Mouse (Mus musculus): ENCODE measurements around the gene Jagn1.

The Jagn1 gene

DNA sequence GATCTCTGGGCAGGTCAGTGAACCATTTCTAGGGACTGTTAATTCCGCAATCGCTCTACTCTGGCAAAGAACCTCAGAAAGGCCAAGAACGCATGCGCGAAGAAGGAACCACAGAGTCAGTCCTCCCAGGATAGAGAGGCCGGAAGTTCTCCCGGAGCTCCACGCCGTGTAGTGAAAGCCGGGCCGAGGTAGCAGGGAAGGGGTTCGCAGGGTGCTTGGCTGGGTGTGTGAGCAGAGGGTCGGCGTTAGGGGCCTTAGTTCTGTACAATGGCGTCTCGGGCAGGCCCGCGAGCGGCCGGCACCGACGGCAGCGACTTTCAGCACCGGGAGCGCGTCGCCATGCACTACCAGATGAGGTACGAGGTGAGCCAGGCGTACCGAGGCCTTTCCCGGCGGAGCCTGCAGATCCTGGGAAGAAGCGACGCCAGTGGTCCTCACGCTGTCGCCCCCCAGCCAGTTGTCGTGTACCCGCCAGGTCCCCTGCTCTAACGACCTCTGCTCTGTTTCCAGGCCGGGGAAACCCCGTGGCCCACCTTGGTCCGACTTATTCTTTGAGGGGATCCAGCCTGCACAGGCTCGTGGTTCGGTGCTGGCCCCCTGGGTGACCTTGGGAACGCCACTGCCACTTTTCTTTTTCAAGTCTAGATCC is at the start of gene Jagn1:
Gene Jagn1 (plus strand): TSS at position 128 of the 649 bp plus-strand sequence.
- peak; percentile 96 for DNase-seq (ENCODE audit: low read depth)

DNA sequence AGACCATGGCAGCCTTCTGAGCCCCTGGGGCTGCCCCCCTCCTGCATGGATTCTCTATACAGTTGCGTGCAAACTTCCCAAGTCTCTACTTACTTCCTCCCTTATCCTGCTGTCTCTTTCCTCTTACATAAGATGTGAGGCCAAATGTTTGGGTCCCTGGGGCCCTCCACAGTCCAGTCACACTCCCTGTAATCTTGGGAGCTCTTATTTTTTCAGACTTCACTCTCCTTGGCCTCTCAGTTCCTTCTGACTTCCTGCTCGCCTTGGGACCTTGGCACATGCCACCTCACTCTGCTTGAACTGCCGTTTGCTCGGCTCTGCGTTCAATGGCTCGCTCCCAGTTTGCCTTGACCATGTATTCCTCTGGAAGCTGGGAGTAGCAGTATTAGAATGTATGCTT is 48.4 kb upstream of the Jagn1 start:
- DNase-seq (ENCODE audit: low read depth) = no peak

DNA sequence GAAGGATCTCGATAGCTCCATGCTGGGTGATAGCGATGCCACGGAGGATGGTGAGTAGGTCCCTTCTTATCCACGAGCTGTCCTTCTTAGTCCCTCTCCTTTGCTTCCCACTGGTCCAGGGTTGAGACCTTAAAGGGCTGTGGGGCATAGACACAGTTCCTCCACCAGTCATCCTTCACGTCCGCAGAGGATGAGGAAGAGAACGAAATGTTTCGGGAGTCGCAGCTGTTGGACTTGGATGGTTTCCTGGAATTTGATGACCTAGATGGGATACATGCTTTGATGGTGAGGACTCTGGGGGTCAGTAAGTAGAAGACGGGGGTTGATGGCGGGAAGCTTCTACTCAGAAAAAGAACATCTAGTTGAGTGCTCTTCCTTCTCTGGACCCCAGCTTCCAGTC is 47.6 kb upstream of the Jagn1 start:
- DNase-seq (ENCODE audit: low read depth) = no peak

DNA sequence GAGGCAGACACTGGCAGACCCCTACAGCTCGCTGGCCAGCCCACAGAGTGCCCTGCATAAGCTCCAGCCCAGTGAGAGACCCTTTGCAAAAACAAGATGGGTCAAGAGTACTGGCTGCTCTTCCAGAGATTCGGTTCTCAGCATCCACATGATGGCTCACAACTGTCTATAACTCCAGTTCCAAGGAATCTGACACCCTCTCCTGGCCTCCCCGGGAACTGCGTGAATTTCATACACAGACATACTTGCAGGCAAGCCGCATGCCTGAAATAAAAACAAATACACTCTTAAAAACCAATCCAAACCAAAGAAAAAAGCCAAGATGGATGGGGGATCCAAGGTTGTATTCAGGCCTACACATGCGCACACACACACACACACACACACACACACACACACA is 46.9 kb upstream of the Jagn1 start:
- no peak for DNase-seq (ENCODE audit: low read depth)

DNA sequence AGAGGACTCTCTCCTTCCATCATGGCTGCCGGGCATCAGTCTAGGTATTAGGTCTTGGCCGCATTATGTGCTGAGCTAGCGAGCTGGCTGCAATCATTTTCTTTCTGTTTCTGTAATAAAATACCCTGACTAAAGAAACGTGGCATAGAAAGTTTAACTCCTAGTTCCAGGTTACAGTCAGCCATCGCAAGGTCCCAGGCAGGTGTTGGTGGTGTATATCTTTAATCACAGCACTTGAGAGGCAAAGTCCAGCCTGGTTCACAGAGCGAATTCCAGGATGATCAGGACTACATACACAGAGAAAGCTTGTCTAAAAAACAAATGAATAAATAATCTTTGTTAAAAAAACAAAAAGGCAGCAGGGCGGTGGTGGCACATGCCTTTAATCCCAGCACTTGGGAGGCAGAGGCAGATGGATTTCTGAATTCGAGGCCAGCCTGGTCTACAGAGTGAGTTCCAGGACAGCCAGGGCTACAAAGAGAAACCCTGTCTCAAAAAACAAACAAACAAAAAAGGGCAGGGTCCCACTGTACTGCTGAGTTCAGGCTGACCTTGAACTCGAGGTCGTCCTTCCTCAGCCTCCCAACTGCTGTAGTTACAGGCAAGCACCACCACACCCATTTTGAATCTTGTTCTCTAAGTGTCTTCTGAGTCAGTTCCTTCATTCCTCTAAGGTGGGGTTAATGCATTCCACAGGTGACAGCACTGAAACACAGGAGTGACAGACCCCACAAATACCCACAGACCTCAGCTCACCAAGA is 45.9 kb upstream of the Jagn1 start:
- DNase-seq (ENCODE audit: low read depth) = no peak

DNA sequence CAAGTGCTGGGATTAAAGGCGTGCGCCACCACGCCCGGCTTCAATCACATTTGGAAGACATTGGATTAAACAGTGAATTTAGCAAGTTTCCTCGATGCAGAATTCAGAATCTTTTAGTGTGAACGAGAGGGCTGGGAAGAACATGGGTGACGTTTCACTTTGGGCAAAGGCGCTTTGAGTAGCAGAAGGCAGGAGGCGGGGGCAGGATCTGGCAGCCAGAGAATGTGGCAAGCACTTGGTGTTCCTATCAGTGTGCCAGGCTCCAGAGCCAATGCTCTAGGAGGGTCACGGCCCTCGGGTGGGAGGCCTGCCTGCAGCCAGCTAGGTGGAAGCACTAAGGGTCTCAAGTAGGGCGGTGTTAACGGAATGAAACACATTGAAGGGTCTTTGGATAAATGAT is 40.3 kb upstream of the Jagn1 start:
- no peak for DNase-seq (ENCODE audit: low read depth)

DNA sequence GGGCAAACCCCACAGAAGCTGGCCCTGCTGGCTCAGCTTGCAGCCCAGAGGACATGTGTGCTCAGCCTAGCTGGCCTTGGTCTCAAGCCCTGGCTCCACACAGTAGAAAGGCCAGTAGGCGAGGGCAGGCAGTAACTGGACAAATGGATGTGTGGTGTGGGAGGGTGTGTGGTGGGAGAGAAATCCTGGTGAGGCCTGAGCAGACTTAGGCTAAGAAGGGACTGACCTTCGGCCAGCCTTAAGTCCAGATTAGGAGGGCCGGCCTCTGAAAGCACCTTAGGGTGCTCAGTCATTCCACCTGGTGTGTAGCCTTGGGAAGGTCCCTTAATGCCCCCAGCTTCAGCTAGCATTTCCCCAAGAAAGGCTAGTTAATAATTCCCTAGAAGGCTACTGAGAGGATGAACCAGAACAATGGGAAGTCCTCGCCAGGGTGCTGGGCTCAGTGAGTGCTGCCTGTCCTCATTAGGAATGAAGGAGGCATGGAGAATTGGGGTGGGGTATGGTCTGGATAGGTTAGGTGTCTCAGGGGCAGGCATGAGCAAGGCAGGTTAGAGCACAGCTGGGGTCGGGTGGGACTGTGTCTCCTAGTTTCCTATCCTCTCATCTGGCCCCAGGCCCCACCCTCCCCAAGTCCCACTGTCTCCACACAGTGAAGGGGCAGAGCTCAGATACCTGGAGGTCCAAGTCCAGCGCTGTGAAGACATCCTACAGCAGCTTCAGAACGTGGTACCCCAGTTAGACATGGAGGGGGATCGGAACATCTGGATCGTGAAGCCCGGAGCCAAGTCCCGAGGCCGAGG is 37.5 kb upstream of the Jagn1 start:
- DNase-seq (ENCODE audit: low read depth) = no peak

DNA sequence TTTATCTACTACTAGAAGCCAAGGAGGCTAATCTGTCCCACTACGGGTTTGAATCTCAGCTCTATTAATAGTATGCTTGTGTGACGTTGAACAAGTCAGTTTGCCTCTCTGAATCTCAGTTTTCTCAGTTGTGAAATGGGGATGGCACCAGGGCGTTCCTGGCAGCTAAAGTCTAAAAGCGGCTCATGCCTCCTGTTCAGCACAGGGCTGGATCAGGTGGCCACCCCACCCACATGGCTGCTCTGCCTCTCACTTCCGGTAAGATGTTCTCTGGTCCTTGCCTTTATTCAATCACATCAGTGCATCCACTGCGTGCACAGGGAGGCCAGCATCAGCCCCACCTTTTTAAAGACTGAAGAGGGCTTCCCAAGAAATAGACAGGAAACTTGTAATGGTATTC is 36.9 kb upstream of the Jagn1 start:
- DNase-seq (ENCODE audit: low read depth) = no peak

DNA sequence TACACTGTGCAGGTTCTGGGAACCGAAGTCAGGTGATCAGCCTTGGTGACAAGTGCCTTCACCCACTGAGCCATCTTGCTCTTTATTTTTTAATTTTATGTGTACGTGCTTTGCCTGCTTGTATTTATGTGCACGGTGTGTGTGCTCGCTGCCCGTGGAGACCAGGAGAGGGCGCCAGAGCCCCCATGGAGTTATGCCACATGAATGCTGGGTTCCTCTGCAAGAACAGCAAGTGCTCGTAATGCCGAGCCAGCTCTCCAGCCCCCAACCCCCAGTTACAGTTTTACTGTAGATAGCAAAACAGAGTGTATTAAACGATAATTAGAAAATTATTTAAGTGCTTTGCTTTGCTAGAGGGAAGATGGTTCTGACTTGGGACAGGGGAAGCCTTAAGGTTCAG is 35.7 kb upstream of the Jagn1 start:
- DNase-seq (ENCODE audit: low read depth) = no peak

DNA sequence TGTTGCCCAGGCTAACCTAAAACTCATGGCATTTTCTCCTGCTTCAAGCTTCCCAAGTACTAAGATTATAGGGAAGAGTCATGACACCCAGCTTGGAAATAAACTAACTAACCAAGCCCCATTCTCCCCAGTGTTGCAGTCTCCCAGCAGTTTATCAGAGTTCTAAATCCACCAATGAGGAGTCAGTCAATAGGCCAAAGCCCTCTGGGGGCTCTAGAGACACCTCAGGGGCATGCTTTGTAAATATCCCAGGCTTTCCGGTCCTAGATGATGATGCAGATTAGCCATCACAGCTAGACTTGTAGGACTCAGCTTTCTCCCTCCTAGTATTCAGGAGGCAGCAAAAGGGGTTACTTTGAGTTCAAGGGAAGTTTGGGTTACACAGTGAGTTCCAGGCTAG is 32.4 kb upstream of the Jagn1 start:
- DNase-seq (ENCODE audit: low read depth) = no peak

DNA sequence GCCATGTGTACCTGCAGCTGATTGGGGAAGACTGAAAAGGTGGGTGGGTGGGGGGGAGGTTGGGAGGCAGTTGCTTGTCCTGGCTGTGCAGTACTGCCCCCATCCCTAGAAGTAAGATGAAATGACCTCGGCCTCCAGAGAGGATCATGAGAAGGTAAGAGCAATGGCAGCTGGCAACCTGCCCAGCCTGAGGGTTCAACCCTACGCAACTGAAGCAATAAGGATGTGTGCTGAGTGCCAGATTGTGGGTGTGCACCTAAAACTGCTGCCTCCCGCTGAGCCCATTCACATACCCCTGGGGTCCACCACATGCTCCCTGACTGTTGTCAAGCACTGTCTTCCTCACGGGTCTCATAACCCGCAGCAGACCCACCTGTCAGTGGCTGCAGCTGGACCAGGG is 26.0 kb upstream of the Jagn1 start:
- DNase-seq (ENCODE audit: low read depth) = no peak

DNA sequence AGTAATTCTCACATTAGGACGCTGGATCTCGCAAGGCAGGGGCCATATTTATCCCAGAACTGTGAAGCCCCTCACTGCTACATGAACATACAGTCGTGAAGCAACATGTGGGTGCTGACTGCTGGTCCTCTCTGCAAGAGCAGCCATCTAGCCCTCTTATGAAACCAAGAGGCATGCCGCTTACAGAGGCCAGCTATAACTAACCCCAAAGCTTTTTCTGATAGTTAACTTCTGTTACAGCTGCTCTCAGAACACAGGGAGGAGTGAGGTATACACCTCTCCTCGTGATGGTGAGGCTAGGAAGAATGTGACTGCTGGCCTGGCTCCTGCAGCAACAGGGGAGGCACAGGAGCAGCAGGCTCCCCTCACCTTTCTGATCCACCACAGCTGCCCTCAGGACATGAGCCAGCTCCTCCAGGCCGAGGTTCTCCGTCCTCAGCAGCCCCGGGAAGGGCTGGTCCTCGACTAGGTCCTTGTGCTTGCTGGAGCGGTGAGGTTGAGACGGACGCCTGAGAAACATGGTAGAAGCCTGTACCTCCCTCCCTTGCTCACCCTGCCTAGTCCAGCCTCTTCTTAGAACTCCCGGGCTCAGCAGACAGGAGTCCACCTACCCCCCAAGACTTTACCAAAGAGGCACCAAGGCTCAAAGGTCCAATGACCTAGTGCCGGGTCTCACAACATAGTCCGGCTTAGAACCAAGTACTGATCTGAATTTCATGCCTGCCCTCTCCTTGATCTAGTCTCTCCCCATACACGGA is 23.7 kb upstream of the Jagn1 start:
- DNase-seq (ENCODE audit: low read depth) = no peak

DNA sequence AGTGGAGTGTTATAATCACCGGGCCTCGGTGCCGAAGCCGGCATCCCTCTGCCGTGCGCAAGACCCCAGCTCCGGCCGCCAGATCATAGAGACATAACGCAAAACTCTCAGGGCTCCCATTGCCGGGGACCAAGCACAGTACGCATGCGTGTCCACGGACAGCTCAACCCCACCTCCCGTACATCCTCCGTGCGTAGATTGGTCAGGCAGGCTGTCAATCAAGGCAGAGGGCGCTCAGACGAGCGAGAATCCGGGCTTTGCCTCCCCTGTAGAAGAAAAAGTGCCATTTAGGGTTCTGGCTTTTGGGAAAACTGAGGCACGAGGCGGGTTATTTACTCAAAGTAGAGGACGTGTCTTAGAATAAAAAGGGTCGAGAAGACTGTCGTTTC is 23.2 kb upstream of the Jagn1 start, which contains the start of gene Rpusd3:
Gene Rpusd3 (minus strand): TSS at position 142 of the 389 bp plus-strand sequence.
- peak; percentile 99 for DNase-seq (ENCODE audit: low read depth)

DNA sequence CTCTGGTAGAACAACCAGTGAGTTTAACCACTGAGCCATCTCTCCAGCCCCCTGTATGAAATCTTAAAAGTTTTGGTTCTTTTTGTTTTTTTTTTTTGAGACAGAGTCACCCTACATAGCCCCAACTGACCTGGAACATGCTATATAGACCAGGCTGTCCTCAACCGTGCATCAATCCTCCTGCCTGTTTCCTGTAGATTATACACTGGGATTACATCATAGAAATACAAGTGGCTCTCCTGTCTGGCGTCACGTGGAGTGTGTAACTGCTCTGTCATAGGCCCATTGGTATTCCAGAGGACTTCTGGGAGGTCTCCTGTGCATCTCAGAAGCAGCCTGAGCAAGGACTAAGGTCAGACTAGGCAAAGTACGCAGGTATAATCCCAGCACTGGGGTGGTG is 19.4 kb upstream of the Jagn1 start:
- DNase-seq (ENCODE audit: low read depth) = no peak

DNA sequence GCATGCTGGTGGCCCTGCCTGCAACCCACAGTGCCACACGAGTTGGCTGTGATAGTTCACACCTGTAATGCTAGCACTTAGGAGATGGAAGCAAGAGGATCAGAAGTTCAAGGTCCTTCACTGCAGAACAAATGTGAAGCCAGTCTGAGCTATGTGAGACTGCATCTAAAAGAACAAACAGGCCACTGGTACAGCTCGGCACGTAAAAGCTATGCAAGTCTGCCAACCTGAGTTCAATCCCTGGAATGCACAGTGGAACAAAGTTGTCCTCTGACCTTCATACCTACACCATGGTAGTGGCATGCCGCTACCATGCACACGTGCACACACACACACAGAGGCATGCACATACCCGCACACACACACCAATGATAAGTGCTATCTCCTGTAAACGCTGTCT is 18.2 kb upstream of the Jagn1 start:
- no peak for DNase-seq (ENCODE audit: low read depth)

DNA sequence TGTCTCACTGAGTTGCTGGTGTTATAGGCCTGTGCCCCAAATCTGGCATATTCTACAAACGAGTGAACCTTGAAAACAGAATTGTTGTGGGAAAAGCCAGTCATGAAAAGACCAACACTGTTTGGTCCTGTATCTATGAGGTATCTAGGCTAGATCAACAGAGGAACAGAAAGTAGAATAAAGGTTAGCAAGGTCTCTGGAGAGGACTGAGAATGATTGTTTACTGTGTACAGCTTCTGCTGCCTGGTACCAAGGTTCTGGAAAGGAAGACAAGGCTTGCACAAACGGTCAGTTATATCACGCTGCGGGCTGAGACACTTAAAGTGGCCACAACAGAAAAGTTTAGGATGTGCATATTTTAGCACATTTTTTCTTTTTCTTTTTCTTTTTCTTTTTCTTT is 15.7 kb upstream of the Jagn1 start:
- DNase-seq (ENCODE audit: low read depth) = no peak

DNA sequence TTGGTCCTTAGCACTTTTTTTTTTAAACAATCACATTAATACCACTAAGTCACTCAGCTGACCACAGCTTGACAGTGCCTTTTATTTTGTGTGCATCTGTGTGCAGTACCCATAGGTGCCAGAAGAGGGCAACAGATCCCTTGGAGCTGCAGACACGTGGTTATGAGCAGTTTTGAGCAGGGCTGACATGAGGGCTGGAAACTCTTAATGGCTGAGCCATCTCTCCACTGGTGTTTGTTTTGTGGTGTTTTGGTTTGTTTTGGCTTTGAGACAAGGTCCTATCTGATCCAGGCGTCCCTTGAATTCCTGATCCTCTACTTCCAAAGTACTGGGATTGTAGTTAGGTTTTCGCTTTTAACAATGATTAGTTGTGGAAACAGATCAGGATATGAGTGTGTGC is 15.0 kb upstream of the Jagn1 start:
- DNase-seq (ENCODE audit: low read depth) = no peak

DNA sequence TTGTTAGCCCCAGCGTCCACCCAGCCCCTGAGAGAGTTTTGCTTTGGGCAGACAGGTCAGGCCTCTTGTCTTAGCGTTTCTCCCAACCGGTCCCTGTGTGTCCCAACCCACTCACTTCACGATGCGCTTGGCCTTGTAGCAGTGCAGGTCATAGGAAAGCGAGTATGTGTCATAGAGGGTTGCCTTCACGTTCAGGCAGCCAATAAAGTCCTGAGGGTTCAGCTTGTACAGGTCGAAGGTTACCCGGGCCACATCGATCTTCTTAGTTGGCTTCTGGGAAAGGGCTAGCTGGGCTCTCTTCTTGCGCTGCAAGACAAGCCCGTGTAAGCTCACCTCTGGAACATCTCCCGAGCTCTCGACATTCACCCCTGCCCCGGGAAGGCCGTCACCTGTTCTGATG is 14.4 kb upstream of the Jagn1 start:
- DNase-seq (ENCODE audit: low read depth) = no peak

DNA sequence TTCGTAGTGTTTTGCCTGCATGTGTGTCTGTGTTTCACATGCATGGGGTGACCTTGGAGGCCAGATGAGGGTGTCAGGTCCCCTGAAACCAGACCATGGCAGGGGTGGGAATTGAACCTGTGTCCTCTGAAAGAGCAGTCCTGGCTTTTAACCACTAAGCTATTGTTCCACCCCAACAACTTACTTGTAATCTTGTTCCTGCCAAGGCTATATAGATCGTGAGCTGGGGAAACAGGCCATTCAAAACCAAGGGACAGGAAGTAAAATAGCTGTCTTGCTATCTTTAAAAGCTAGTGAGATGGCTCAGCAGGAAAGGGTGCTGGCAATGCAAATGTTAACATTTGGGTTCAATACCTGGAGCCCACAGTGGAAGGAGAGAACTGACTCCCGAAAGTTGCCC is 12.4 kb upstream of the Jagn1 start:
- DNase-seq (ENCODE audit: low read depth) = no peak

DNA sequence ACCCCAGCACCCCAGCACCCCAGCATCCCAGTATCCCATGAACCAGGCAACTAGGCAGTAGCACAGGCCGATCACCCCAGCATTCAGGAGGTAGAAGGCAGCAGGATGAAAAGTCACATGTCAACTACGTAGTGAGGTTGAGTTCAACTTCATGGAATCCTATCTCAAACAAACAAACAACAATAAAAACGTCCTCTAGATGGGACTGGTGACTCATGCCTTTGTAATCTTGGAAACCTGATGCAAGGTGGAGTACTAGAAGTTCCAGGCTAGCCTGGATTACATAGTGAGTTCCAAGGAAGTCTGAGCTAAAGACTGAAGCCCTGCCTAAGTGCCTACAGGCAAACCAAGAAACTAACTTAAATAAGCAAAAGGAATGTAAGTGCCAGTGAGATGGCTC is 11.5 kb upstream of the Jagn1 start:
- no peak for DNase-seq (ENCODE audit: low read depth)

DNA sequence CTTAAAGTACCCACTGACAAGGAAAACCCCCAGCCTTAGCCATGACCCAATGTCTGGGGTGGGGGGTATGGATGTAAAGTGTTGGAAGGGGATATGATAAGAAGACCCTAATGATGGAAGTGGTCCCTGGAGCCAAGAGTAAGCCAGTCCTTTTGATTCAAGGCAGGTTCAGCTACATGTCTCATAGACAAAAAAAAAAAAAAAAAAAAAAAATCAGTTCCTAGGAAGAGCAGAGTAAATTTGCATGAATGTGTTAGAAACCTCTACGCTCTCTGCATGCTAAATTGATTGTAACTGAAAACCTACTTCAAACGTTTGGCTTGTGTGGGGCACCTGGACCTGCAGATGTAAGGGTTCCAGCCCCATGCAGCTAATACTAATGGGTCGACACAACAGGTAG is 10.6 kb upstream of the Jagn1 start:
- no peak for DNase-seq (ENCODE audit: low read depth)

DNA sequence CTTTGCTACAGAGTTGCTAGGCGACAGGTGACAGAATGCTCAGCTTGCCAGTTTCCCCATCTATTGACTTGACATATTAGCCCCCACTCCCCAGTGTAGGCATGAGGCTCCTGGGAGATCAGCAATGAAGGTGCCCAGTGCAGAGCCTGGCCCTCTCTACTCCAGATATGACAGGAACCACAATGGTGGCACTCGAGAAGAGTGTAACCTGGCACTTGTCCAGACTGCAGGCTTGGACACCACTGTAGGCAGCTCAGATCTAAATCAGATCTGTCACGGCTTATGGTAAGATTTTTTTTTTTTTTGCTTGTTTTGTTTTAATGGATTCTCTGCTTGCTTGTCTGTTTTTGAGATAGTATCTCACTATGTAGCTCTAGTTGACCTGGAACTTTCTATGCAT is 8.7 kb upstream of the Jagn1 start:
- DNase-seq (ENCODE audit: low read depth) = no peak

Data from c-Kit-positive CD71-positive TER-119-negative erythroid progenitor cells, embryonic 14.5 days (primary cell).